Mouse (Mus musculus): ENCODE measurements at regions not wholly inside any gene's neighbourhood (a gene's known extent, or its start where the extent isn't known, plus 50 kb on each side); places are given as distances from the start of the nearest gene placed in this dataset.

DNA sequence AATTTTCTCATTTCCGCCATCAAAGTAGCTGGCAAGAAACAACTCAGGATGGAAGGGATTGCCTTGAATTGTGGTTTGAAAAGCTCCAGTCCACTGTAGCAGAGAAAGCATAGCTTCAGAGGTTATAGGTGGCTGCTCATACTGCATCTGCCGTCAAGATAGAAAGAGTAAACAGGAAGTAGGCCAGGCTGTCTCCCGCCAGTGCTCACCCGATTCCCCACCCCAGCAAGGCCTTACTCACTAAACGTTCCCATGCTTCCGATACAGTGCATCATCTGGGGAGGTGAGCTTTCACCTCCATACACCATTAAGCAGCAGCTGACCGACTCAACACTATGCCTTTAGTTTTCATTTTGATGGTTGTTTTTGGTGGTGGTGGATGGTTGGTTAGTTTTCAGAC is 119.3 kb upstream of the Btg1 start:
- DNase-seq (ENCODE audit: low spot score in 2 of 2): no peak

DNA sequence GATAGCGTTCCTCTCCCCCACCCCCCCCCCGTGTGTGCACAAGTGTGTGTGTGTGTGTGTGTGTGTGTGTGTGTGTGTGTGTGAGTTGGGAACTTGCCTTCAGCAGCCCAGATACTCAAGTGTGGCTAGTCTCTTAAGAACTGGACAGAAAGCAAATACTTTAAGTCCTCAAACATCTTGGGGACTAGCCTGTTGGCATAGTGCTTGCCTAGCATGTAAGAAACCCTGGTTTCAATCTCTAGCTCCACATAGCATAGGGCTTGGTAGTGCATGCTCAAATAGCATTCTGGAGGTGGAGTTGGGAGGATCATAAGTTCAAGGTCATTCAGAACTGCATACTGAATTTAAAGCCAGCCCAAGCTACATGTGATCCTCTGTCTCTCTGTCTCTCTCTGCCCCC is 117.5 kb upstream of the Btg1 start:
- no peak for DNase-seq (ENCODE audit: low spot score in 2 of 2)

- DNase-seq (ENCODE audit: low spot score in 2 of 2): no peak
Observed at GRCm38 (mm10) chr10:96502090-96502728, 114.6 kb upstream of the Btg1 start.

GRCm38 (mm10) chr10:96502736-96503135 is 114.1 kb upstream of the Btg1 start:
- DNase-seq (ENCODE audit: low spot score in 2 of 2): no peak

DNA sequence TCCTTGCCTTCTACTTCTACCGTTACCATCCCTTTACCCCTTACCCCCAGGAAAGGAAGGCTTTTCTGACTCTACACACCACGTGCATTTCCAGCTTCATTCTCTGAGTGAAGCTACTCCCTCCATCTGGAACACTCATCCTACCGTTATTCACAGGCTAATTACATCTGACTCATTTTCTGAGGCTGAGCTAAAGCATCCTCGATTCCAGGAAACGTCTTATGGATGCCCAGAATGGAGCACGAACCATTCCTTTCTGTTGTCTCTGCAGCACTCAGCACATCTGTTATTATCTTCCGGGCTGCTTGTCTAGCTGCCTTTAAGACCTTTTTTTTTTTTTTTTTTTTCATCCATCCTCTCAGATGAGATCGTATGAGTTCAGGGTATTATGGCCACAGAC is 112.5 kb upstream of the Btg1 start:
- DNase-seq (ENCODE audit: low spot score in 2 of 2): no peak

- no peak for DNase-seq (ENCODE audit: low spot score in 2 of 2)
Observed at GRCm38 (mm10) chr10:96515164-96515922, 101.5 kb upstream of the Btg1 start.

- DNase-seq (ENCODE audit: low spot score in 2 of 2): no peak
Observed at GRCm38 (mm10) chr10:96515923-96516258, 100.9 kb upstream of the Btg1 start.

GRCm38 (mm10) chr10:96519411-96519810 is 97.4 kb upstream of the Btg1 start:
- no peak for DNase-seq (ENCODE audit: low spot score in 2 of 2)

DNA sequence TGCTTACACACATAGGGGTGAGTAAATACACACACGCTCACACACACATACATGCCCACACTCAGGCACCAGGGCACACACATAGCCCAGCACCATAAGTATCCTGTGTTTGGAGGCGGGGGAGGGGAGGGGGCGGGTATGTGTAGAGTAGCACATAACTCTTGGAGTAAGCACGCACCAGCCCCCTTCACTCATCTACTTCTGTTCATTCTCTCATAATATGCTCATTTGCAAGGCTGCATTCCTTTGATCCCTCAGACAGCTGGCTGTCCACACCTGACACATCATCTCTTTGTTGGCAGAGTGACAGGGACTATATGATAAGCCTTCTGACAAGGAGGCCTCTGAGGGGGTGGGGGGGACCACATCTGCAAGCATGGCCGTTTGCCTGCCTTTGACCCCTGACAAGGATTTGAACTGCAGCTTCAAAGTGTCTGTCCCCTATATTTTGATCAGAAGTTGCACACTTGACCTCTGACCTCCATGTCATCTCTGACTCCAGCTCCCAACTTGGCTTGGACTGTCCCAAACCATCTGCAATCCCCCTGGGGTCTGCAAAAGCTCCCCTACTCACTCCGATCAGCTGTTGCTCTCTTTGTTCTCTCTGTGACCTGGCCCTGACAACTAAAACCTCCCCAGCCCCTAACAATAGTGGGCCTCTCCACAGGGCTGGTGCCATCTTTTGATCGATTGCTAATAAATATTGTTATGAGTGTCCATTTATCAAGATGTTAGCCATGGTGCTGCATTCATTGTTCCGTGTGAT is 95.6 kb upstream of the Btg1 start:
- DNase-seq (ENCODE audit: low spot score in 2 of 2): no peak

- no peak for DNase-seq (ENCODE audit: low spot score in 2 of 2)
Observed at GRCm38 (mm10) chr10:96523967-96524801, 92.6 kb upstream of the Btg1 start.

DNA sequence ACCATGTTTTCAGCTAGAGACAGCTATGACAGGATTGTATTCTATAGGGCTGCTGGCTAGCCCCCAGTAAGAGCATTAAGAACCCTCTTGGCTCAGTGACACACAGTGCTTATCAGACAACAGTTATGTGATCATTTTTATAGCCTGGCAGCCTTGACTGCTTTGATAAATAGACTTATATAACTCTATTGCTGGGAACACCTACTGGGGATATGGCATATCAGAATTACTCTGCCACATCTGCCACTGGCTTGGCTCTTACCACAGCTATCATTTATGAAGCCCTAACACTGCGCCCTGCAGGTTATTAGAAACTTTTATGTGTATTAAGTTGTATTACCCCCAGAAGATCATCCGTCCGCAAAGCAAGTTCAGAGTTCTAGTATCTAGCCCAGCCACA is 88.9 kb upstream of the Btg1 start:
- DNase-seq (ENCODE audit: low spot score in 2 of 2): no peak

- no peak for DNase-seq (ENCODE audit: low spot score in 2 of 2)
Observed at GRCm38 (mm10) chr10:96534547-96535124, 82.2 kb upstream of the Btg1 start.

- no peak for DNase-seq (ENCODE audit: low spot score in 2 of 2)
Observed at GRCm38 (mm10) chr10:96535461-96535860, 81.3 kb upstream of the Btg1 start.

- no peak for DNase-seq (ENCODE audit: low spot score in 2 of 2)
Observed at GRCm38 (mm10) chr10:96540828-96541227, 76.0 kb upstream of the Btg1 start.

DNA sequence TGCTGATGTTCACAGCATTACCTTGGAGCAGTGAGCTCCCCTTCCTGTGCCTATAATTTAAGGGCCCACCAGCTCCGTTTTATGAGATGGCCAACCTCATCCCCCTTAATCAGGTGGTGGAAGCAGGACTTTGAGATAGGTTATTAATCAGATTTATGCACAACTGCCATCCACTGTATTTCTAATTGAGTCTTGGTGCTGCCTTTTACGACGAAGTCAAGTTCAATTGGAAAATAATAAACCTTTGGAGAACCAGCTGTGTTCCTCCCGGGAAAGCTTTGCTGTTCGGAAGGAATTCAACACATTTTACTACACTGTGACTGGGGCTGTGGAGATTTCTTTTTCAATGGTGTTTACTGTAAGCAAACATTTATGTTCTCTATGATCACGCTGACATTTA is 71.5 kb upstream of the Btg1 start:
- no peak for DNase-seq (ENCODE audit: low spot score in 2 of 2)

GRCm38 (mm10) chr10:96545761-96546388 is 70.9 kb upstream of the Btg1 start:
- no peak for DNase-seq (ENCODE audit: low spot score in 2 of 2)

- DNase-seq (ENCODE audit: low spot score in 2 of 2): no peak
Observed at GRCm38 (mm10) chr10:96549651-96550050, 67.2 kb upstream of the Btg1 start.

- DNase-seq (ENCODE audit: low spot score in 2 of 2): no peak
Observed at GRCm38 (mm10) chr10:96550266-96550665, 66.5 kb upstream of the Btg1 start.

DNA sequence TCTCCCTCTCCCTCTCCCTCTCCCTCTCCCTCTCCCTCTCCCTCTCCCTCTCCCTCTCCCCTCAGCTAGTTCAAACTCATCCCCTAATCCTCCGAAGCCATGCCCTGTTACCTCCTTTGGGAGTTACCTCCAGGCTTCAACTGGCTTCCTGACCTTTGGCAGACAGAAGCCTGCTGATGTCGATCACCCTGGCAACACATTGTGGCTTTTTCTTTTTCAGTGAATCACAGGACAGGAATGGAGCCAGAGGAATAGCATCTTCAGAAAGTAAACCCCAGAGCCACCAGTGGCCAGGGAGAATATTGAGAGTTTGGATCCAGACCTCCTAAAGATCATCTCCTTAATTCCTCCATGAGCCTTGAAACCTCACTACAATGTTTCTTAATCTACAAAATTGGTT is 59.5 kb upstream of the Btg1 start:
- DNase-seq (ENCODE audit: low spot score in 2 of 2): no peak

- no peak for DNase-seq (ENCODE audit: low spot score in 2 of 2)
Observed at GRCm38 (mm10) chr10:96565343-96565742, 51.5 kb upstream of the Btg1 start.
